Mouse (Mus musculus) bone marrow macrophage, adult 2 months (primary cell): Measurements from ENCODE around the gene Sept9.

ENCODE experiments used
- CTCF ChIP-seq: IDR thresholded peaks from 2 replicates; pipeline ENCODE4 v1.5.1; 2012; ENCODE audit warnings: low read depth, mild to moderate bottlenecking, low read length, moderate library complexity
- POLR2A ChIP-seq: IDR thresholded peaks from 2 replicates; pipeline ENCODE4 v1.6.1; 2012; ENCODE audit warnings: mild to moderate bottlenecking, low read depth, low read length, borderline replicate concordance

DNA sequence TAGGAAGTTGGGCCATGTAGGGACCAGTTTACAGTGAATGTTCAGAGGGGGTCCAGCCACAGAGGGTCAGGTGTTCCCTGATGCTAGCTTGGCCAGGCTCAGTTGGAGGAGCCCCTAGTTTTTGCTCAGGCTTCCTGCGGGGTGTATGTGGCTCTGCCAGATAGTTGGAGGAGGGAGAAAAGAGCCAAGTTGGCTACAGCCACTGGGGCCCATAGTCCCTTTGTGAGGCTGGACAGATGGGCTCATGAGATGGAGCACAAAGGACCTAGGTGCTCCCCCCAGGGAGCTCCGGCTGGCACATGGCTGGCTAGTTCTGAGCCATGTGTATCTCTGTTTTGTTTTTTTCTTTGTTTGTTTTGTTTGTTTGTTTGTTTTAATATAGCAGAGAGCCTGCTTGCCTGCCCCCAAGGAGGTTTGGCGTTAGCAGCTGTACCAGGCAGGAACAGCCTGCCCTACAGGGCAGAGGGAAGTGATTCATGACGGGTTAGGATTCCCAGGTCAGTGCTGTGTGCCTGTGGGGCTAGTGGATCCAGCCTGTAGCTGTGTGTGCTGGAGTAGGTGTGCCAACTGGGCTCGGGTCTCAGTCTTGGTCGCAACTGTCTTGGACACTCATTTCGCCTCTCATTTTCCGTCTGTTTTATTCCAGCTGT, 69.7 kb downstream of the Sept9 start:
- no peak for TF ChIP-seq CTCF
- TF ChIP-seq POLR2A, result no peak
